Mouse (Mus musculus): ENCODE measurements around the gene Phox2a.

DNA sequence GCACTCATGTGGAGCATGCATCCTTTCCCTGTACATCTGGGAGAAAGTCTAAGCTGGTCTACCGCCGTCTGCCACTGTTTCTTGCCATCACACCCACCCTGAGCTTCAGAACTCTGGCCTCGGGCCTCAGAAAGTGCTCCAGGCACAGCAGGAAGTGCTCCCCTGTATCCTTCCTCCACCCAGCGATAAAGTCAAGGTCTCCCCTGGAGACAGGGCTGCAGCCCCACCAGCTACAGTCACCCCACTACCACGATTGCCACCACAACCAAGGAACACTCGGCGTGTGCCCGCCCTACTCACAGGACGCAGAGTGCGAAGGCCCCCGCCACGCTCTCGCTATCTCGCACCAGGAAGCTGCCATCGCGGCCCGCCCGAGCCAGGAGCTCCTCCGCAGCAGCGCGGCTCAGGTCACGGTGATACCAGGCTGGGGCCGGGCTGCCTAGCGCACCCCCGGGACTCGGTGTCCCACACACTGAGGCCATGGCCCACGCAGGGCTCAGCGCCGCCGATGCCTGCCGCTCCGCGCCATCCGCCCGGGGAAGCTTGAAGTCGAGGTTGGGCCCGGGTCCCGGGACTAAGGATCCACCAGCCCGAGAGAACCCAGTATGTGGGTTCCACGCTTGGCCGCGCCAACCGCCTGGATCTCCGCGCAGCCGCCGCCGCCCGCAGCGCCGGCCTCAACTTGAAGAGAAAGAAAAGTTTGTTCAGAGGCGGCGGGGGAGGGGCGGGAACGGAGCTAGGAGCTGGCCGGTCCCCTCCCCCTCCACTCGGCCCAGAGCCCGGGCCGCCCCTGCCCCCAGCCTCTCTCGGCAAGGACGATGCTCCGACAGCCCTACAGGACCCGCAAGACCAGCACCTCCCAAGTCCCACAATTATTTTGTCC lies 18.4 kb downstream of the Phox2a start:
- no peak for TF ChIP-seq CTCF (IDR thresholded peaks at IDR 0.05; ENCODE audit: control insufficient read depth, insufficient read depth, insufficient read length)
- no peak for TF ChIP-seq MAX (IDR thresholded peaks at IDR 0.05)

All from C2C12 (cell line).